Mouse (Mus musculus): ENCODE measurements around the gene Krt1.

Krt1 gene

DNA sequence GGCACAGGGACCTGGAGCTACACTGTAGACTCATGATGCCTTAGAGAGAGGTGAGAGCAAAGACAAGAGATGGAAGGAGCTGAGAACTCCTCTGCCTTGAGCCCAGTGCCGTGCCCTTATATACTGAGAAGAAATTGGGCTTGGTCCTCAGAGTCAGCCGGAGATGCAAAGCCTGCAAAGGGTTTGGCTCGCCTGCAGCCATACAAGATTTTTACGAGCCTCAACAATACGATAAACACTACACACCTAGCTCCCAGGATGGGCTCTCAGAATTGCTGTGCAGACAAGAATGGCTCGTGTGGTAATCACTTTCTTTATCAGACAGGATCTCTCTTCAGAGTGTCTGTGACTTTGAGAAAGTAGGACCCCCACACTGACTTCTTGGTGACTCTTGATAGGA, at the start of gene Krt1:
Gene Krt1, minus strand, starts transcription at position 101 of the 400 bp plus-strand sequence.
- DNase-seq = no peak

DNA sequence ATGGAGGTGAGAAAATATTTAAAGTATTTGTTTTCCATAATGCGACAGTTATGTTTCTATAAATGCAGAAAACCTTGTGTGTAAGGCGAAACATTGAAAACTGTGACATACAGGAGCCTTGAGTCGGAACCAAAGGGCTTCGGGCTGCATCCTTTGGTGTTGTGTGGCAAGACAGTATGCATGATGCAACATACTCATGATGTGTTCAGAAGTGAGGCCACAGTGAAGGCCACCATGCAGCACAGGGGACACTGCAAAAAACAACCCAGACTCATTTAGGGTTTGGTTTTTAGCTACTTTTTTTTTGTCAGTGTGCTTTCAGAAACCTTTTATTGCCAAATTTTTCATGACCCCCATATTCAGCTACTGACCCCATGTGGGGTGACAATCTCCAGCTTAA, 44.6 kb upstream of the Krt1 start:
- DNase-seq = no peak

DNA sequence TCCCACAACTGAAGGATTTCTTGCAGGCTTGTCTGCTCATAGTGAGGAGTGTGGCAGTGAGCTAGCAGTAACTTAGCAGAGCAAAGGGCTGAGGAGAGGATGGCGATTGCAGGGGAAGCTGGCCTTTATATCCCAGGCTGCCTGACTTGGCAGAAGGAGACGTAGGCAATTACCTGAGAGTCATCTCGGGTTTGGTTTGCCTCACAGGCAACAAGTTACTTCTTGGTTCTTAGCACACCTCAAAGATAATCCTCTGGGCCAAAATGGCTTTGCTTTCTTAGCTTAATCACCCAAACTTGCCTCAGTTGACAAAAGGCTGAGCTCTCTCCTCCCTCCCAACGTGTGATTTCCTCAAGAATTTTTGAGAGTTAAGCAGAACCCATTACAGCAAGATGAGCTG, 42.2 kb upstream of the Krt1 start, which contains the start of gene Krt76:
Gene Krt76, minus strand, starts transcription at position 101 of the 400 bp plus-strand sequence.
- DNase-seq = no peak

DNA sequence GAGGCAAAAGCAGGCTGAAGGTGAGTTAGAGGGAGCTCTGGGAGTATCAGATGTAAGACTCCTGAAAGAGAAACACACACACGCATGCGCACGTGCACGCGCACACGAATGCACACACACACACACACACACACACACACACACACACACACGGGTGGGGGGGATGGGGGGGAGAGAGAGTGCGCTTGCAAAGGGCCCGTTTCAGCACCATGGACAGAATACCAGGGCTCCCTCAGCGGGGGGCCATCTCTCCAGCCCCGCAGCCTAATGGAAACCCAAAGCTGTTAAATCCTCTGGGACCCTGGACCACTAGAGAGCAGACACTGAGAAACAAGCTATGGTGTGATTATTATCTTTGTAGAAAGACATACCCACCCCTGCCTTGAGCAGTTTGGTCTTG, 29.2 kb upstream of the Krt1 start:
- DNase-seq = no peak

DNA sequence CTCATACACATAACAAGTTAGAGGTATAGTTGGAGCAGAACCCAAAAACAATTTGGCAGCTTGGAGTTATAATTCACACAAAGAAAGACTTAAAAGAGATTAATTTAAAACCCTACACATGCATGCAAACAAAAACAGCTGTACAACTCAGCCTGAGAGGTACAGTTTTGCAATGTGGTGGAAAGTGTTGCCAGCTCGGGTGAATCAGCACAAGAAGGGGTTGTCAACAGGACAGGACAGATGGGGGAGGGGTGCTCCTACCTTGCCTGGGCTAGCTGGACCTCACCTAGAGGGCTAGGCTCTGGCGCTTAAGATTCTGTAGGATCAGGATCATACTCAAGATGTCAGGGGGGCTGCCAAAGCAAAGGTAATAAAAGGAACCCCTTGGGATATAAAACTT, 27.4 kb upstream of the Krt1 start:
- no peak for DNase-seq

DNA sequence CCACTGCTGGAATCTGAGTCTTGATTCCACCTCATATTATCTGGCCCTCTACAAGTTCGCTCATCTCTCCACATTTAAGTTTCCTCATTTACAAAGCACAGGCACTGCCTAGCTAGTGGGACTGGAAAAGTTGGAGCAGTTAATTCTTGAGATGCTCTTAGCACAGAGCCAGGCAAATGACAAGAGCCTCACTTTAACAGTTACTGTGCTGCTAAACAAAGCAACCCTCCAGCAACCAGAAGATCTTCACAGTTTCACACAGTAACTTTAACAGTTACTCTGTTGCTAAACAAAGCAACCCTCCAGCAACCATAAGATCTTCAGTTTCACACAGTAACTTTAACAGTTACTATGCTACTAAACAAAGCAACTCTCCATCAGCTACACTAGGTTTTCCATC, 23.8 kb upstream of the Krt1 start:
- DNase-seq = no peak

DNA sequence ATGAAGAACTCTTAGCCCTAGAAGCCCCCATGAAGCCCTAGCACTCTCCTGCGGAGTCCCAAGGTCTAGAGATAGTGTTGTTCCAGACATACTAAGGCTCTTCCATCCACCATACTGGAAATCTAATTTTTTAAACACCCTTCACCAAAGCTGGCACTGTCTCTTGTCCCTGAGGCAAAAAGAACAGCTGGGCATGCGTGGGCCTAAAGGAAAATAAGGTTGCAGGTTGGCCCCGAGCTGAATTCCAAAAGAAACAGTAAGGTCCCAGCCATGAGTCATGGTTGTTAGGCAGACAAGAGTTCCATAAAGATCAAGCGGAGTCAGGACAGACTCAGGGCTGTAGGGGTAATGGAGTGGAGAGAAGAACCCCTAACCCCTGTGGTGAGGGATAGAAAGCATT, 22.6 kb upstream of the Krt1 start:
- DNase-seq = no peak

DNA sequence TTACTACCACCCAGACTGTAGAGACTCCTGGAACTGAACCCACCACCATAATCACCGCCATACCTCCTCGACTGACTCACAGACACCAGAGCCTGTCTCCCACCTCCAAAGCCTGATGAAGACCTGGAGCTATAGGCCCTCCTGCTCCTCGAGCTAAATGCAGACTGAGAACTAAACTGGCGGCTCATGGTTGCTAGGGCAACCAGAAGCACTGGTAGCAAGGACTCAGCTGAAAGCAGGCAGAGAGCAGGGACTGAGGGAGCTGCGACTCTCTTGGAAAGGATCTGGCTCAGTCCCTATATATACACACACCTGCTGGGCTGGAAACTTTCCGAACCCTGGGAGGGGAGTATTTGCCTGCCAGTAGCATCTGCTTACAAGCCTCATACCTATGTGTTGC, 18.8 kb upstream of the Krt1 start, which contains the start of gene Krt77:
Gene Krt77, minus strand, starts transcription at position 275 of the 400 bp plus-strand sequence.
- DNase-seq = no peak

DNA sequence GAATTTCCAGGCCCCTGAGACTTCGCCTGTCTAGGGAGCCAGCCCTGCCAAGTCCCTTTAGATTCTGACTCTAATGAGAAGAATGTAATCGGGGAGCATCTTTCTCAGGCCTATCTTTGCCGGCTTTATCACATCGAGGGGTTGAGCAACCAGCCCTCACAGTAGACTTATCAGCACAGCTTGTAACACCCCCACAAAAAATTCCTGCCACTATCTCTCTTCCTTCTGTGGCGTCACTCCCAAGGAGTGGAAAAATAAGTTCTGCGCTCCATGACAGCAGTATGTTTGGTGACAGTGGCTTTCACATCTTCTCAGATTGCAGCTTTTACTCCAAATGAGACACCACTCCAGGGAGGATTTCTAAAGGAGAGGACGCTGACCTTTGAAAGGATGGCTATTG, 16.2 kb upstream of the Krt1 start:
- no peak for DNase-seq

DNA sequence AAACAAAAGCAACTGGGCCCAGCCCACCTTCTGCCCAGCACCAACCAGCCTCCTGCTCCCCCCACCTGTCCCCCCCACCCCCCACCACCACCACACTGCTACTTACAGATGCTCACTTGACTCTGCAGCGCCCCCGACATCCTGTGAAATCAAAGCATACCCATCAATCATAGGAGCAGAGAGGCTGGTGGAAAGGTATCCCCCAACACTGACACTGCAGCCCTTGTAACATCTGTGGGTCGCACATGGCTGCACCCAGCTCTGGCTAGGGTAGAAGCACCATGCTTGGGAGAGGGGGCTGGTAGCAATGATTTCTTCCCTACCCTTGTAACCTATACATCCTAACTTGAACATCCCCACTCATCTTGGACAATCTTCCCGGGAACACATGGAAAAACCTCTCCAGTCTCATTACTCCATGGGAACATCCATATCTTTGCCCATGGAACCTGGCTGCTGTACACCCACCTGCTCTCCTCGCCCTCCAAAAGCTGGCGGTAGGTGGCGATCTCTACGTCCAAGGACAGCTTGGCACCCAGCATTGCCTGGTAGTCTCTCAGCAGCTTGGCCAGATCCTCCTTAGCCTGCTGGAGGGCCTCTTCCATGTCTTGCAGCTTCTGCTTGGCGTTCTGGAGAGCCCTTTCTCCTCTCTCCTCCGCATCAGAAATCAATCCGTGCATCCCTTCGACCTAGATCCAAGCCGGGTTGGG, 10.0 kb upstream of the Krt1 start:
- DNase-seq = peak; percentile 20 to 27

DNA sequence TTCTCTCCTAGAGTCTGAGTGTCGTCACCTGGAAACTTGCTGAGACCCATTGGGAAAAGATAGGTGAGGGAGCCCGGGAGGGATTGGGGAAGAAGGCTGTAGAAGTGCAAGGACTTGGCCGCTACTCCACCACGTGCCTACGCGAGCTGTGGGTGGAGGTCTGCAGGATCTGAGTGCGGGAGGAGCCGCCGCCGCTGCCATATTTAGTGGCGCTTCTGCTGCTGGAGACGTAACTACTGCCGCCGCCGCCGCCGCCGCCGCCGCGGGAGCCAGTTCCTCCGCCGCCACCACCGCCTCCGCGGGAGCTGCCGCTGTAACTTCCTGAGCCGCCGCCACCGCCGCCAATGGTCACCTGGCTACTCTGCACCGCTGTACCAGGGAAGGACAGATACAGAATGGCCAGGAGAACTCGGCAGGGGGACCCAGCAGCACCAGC, 9.2 kb upstream of the Krt1 start:
- peak; percentile 15 to 29 for DNase-seq

DNA sequence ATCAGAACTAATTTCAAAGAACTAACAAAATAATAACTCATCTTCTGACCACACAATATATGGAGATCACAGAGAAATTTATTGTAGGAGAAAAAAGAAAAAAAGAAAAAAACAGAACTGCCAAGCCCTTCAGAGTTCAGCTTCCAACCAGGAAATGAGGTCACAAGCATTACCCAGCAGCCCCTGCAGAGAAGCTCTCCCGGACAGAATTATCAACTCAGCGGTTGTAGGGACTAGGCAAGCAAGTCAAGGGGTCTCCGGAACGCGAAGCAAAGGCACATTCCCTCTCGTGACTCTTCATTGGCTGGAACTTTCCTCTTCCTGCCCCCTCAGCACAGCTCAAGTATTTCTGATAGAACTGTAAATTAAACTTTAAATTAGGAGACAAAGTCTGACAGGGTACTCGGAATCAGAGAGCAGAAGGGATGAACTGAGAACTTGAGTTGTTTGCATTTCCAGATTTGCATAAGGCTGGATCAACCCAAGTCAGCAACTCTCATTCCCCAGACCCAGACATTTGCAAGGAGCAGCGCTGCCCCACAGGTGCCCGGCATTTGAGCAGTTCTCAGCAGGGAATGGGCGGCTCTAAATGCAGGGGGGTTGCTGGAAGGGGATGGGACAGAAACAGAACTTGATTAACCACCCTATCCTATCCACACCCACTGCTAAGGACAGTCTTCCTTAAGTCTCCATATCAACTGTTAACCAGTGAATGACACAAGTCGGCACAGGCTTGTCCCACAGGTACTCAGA, 8.3 kb upstream of the Krt1 start:
- DNase-seq = no peak

DNA sequence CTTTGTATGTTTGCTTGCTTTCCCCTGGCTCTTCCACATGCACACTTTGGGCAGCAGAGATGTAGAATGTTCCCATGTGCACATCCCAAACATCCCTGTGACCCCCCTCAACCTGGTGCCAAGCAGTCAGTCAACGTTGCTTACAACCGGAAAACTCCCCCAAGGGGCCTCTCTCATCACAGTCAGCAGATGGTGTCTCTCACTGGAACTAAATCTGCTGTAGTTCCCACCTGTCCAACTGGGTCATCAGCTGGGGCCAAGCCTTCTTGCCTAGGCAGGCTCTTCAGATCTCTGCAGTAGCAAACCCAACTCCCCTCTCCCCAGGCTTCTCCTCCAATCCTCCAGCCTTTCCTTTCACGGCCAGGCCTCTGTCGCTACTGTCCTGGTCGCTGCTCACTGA, 6.1 kb upstream of the Krt1 start:
- peak; percentile 5 to 13 for DNase-seq

DNA sequence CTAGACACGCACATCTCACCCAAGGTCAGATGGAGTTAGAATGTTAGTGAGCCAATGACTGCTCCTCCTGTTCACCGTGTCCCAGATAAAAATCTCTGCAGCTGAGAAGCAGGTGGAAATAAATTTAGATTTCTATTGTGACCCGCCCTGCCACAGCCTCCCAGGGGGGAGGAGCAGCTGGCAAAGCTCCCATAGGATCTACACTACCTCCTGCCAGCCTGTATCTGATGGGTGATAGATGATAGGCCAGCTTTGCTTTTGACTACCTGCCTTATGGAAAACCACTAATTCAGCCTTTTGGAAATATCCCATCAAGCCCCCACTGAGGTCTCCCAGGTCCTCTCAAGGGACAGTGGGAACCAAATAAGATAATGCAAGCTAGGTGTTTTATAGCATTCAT, 5.1 kb upstream of the Krt1 start:
- no peak for DNase-seq

DNA sequence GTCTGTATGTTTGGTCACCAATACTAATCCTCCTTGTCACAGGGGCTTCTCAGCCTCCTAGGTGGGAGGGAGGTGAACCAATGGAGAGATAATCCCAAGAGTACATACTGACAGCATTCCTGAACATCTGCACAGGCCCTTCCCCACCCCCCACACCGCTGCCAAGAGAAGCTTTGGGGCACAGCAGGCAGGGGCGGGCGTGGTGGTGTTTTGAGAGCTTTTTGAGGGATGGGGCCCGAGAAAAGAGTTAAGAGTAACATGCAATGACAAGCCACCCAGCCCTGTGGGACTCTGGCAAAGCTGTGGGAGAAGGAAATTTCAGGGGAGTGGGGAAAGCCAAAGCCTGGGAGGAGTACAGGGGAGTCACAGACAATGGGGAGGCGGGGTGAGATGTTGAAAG, 3.7 kb upstream of the Krt1 start:
- DNase-seq = no peak

DNA sequence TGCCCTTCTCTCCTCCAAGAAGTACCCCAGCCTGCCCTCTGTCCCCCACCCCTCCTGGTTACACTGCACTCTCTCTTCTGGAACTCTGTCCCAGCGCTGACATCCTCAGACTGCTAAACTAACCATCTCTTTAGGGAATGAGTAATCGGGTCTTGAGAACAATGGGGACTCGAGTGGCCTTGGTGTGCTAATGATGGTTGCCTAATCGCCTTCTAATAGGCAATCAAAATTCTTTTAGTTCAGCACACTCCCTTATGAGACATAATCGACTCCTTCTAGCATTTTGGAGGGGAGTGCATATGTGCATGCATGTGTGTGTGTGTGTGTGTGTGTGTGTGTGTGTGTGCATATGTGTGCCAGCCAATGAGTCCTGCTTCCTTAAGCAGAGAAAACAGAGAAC, 2.0 kb upstream of the Krt1 start:
- DNase-seq = no peak

DNA sequence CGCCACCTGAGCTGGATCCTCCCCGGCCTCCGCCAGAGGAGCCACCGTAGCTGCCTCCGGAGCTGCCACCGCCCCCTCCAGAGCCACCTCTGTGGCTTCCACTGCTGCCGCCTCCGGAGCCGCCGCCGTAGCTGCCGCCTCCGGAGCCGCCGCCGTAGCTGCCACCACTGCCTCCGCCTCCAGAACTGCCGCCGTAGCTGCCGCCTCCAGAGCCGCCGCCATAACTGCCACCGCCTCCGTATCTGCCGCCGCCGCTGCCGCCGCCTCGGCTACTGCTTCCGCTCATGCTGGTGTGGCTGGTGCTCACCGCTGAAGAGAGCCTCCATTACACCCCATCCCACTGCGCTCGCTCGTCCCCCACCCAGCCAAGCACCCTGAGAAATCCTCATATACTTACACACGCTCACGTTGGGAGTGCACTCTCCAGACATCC, 4.6 kb downstream of the Krt1 start:
- peak; percentile 25 to 34 for DNase-seq

DNA sequence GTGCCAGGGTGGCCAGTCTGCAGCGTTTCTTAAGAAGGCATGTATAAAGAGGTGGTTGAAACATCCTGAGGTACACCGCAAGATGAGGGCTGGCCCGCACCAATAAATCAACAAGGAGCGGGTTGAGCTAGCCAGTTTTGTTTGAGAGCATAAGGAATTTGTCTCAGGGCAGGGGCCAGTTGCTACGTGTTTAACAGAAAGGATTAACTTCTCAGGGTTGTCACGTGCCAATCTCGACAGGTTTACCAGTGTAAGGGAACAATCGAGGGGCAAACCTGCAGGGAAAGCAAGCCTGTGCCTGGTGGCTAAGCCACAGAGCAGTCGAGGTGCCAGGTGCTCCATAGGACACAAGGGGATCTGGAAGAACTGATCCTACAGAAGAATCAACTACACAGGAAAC, 7.4 kb downstream of the Krt1 start:
- DNase-seq = no peak

DNA sequence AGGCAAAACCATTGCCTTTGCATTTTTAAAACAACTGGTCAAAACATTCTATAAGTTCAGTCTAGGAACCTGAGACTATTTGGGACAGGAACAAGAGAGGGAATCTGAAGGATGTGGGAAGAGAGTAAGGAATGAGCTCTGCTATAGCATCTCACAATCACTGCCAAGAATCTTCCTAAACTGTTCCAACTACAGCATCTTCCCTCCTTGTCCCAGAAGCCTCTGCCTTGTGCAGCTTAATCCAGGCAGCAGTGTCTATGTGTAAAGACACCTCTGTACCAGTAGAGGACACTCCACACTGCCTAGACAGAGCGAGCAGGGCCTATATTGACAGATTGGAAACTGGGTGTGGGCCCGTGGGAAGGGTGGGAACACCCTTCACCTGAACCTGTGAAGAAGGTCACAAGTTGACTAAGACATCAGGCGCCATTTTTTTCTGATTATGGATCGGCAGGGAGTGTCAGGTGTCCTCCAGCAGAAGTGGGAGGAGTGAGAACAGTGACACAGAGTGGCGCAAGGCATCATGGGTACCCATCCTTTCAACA, 15.7 kb downstream of the Krt1 start:
- no peak for DNase-seq

DNA sequence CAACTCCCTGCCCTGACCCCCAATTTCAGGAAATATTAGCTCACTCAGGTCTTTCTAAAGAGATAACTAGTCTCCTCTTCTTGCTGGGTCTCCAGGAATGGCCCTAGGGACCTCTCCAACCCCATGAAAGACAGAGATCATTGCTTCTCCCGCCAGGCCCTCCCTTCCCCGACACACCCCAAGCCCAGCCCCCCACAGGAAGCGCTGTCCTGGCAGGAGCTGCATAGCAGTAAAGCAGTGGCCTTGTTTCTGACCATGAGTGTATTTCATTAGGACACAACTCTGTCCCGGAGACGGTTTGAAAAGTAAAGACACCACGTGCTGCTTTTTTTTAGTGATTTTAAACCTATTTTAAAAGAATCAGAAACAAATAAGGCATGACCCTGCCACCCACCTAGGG, 17.5 kb downstream of the Krt1 start:
- no peak for DNase-seq

DNA sequence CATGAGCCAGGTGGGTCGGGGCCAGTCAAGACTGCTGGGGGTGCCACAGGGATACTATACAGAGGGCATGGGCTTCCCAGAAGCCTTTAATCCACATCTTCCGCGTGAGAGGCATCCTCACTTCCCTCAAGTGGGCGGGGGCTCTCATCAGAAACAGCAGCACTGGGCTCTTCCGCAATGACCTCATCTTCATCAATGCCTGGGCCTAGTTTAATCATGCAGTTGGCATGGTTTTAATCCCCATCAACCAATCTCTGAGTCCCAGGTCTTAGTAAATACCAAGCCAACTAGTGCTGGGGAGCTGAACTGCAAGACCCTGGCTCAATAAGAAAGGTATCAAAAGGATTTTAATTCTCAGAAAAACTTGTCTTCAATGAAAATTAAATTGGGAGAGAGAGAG, 21.2 kb downstream of the Krt1 start:
- DNase-seq = no peak

DNA sequence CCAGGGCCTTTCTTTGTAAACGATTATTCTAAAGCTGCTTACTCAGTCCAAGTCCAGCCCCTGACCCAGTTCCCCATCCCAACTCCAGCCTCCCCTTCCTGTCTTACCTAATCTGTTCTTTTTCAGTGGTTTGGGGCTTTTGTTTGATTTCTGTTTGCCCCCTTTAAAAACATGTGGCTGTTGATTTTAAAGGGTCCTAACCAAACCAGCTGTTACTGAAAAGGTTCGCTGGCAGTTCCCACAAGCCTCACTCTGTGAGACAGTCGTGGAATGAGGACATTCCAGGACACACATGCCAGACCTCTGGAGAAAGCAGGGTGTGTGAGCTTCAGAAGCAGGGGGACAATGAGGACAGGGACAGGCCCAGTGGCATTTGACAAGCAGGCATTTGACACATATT, 28.8 kb downstream of the Krt1 start:
- DNase-seq = no peak

DNA sequence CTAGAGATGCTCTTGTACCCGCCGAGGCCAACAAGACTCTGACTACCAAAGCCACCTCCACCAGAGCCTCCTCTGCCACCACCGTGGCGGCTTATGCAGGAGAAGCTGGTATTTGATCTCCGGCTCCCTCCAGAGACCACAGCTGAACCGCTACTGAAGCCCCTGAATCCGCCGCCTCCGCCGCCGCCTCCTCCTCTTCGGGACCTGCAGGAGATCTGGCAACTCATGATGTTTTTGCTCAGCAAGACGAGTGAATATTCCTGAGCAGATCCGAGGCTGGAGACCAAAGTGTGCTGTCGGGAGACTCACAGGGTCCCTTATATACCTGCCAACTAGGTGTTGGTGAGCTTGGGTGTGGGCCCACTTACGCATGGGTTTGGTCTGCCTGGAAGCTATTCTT, 32.7 kb downstream of the Krt1 start, which contains the start of gene Krt2:
Gene Krt2, minus strand, starts transcription at position 295 of the 400 bp plus-strand sequence.
- DNase-seq = no peak
